Mouse (Mus musculus): ENCODE data around the gene Mipep. TPM values are rescaled to one million over a fixed set of nuclear protein-coding genes. Genes with fewer than 3 reads are reported as not detected.

Gene Mipep
- polyA plus RNA-seq, 1 experiment from 2014 or later = 20.8 TPM

GRCm38 (mm10) chr14:60909351-60909750 lies 125.0 kb downstream of the Mipep start:
- peaks cover 12% of the 10 kb centered on the region for H3K36me3 ChIP-seq
- no peak for DNase-seq (ENCODE audit: low spot score)
- no peaks in the 10 kb centered on the region for H3K9me3 ChIP-seq
- H3K4me3 ChIP-seq = no peak overlapping the region
- no peak overlapping the region for H3K27ac ChIP-seq
- H3K27me3 ChIP-seq (ENCODE audit: insufficient read depth, poor library complexity, severe bottlenecking) = no peaks in the 10 kb centered on the region
- peaks cover 16% of the 10 kb centered on the region for H3K4me1 ChIP-seq (replicated peaks)
- 91% methylated on average over 4 of the region's 4 CpGs for WGBS

GRCm38 (mm10) chr14:60910506-60911444 lies 126.4 kb downstream of the Mipep start:
- no peak overlapping the region for H3K4me3 ChIP-seq
- peaks cover 5% of the 10 kb centered on the region; the same call in 1 of the 2 replicates for H3K36me3 ChIP-seq
- peaks cover 16% of the 10 kb centered on the region for H3K4me1 ChIP-seq (replicated peaks)
- H3K27me3 ChIP-seq (ENCODE audit: insufficient read depth, poor library complexity, severe bottlenecking) = no peaks in the 10 kb centered on the region
- WGBS = 92% methylated on average over 12 of the region's 12 CpGs
- DNase-seq (ENCODE audit: low spot score) = no peak
- H3K27ac ChIP-seq = no peak overlapping the region
- H3K9me3 ChIP-seq = no peaks in the 10 kb centered on the region

GRCm38 (mm10) chr14:60912981-60913468 lies 128.7 kb downstream of the Mipep start:
- H3K27ac ChIP-seq = peak overlapping the region; percentile 46; the same call in 1 of the 2 replicates
- 26% methylated on average over 8 of the region's 8 CpGs for WGBS

GRCm38 (mm10) chr14:60916661-60917060 lies 132.3 kb downstream of the Mipep start:
- Histone ChIP-seq H3K27me3 (ENCODE audit: insufficient read depth, poor library complexity, severe bottlenecking) (no peaks in the 10 kb centered on the region), H3K4me1 (replicated peaks) (peaks cover 26% of the 10 kb centered on the region), H3K9me3 (no peaks in the 10 kb centered on the region), H3K4me3 (no peak overlapping the region), H3K36me3 (no peaks in the 10 kb centered on the region), H3K27ac (no peak overlapping the region)
- 68% methylated on average over 4 of the region's 4 CpGs for WGBS
- no peak for DNase-seq (ENCODE audit: low spot score)

More at GRCm38 (mm10) chr14:60912981-60913468, 128.7 kb downstream of the Mipep start:
- Histone ChIP-seq H3K4me1 (replicated peaks) (peaks cover 26% of the 10 kb centered on the region), H3K27me3 (ENCODE audit: insufficient read depth, poor library complexity, severe bottlenecking) (no peaks in the 10 kb centered on the region), H3K9me3 (no peaks in the 10 kb centered on the region), H3K36me3 (0 out of 2 replicates have a peak, but pooled peaks cover 5% of the 10 kb centered on the region), H3K4me3 (no peak overlapping the region)
- no peak for DNase-seq (ENCODE audit: low spot score)

GRCm38 (mm10) chr14:60926011-60926410 lies 141.6 kb downstream of the Mipep start:
- peaks cover 11% of the 10 kb centered on the region for H3K4me1 ChIP-seq (replicated peaks)
- H3K27ac ChIP-seq = no peak overlapping the region
- DNase-seq (ENCODE audit: low spot score) = no peak
- no peaks in the 10 kb centered on the region for H3K9me3 ChIP-seq
- H3K4me3 ChIP-seq = no peak overlapping the region
- no peaks in the 10 kb centered on the region for H3K36me3 ChIP-seq
- WGBS = 41% methylated on average over 1 of the region's 1 CpGs
- no peaks in the 10 kb centered on the region for H3K27me3 ChIP-seq (ENCODE audit: insufficient read depth, poor library complexity, severe bottlenecking)

- Histone ChIP-seq H3K27ac (no peak overlapping the region), H3K27me3 (ENCODE audit: insufficient read depth, poor library complexity, severe bottlenecking) (peaks cover 4% of the 10 kb centered on the region), H3K4me1 (replicated peaks) (no peaks in the 10 kb centered on the region), H3K9me3 (no peaks in the 10 kb centered on the region), H3K36me3 (no peaks in the 10 kb centered on the region), H3K4me3 (no peak overlapping the region)
- 81% methylated on average over 5 of the region's 5 CpGs for WGBS
- DNase-seq (ENCODE audit: low spot score) = no peak
Observed at GRCm38 (mm10) chr14:60935705-60936104, 151.3 kb downstream of the Mipep start.

- Histone ChIP-seq H3K4me3 (no peak overlapping the region), H3K27ac (no peak overlapping the region), H3K27me3 (ENCODE audit: insufficient read depth, poor library complexity, severe bottlenecking) (peaks cover 4% of the 10 kb centered on the region), H3K4me1 (replicated peaks) (no peaks in the 10 kb centered on the region), H3K36me3 (no peaks in the 10 kb centered on the region), H3K9me3 (no peaks in the 10 kb centered on the region)
- DNase-seq (ENCODE audit: low spot score) = no peak
- 93% methylated on average over 4 of the region's 4 CpGs for WGBS
Observed at GRCm38 (mm10) chr14:60937481-60938039, 153.2 kb downstream of the Mipep start.

Other genes starting within 250 kb of the Mipep start
- 56.7 and 66.0 TPM in 2 replicates for gene Spata13, start 150.6 kb upstream of the Mipep start, polyA plus RNA-seq (2016; fragmentation: Nextera tagmentation; extraction: Ambion mirVana)
- gene C1qtnf9, start 16.4 kb upstream of the Mipep start, polyA plus RNA-seq (2016; fragmentation: Nextera tagmentation; extraction: Ambion mirVana) = 0.10 and 0.30 TPM in 2 replicates